Mouse (Mus musculus): ENCODE measurements around the gene Gm21943.
"Not testable (repeated sequence)": the region's sequence is repeated elsewhere in the genome, so short reads cannot be mapped to it uniquely, and the experiment has no call there.

Gene Gm21943

GRCm38 (mm10) chrY:57533644-57534043 lies at the start of gene Gm21943:
Gm21943 (minus strand) TSS chrY:57533744.
- DNase-seq (ENCODE audit: low spot score in 2 of 2) = not testable (repeated sequence)
